Mouse (Mus musculus) erythroblast, embryonic 14.5 days (primary cell): ENCODE results near the gene Sorbs1.

Source experiments
- GATA1 ChIP-seq: IDR thresholded peaks from 2 replicates; pipeline ENCODE4 v1.6.1; 2012; ENCODE audit warnings: low read length, inconsistent platforms, mixed read lengths
- TAL1 ChIP-seq: IDR thresholded peaks from 3 replicates; pipeline ENCODE4 v1.6.1; 2012; ENCODE audit warnings: low read length, inconsistent platforms, mixed read lengths

GRCm38 (mm10) chr19:40462892-40463291, 50.7 kb downstream of the Sorbs1 start:
- TF ChIP-seq TAL1 (no peak), GATA1 (no peak)
